Mouse (Mus musculus): Measurements from ENCODE around the gene Fgd3. TPM values are rescaled to one million over a fixed set of nuclear protein-coding genes. Genes with fewer than 3 reads are reported as not detected.
A peak's percentile ranks its signal among the peaks of the same experiment; 100 is the strongest.

Gene Fgd3
- polyA plus RNA-seq, 1 experiment, result 6.3 TPM

- 65% methylated on average over 9 of the region's 9 CpGs for WGBS
- TF ChIP-seq POLR2A (IDR thresholded peaks at IDR 0.05; ENCODE audit: low read depth, low read length) (no peak), CTCF (conservative IDR thresholded peaks at IDR 0.05; ENCODE audit: insufficient read depth, insufficient read length, low read depth, low read length) (no peak)
- Histone ChIP-seq H3K27ac (ENCODE audit: insufficient read depth, low read depth, low read length) (peak overlapping the region; percentile 36; the same call in 1 of the 2 replicates), H3K27me3 (replicated peaks; ENCODE audit: control insufficient read depth, insufficient read depth, low read length) (no peaks in the 10 kb centered on the region), H3K4me1 (ENCODE audit: control insufficient read depth, insufficient read depth, low read length) (peaks cover 8% of the 10 kb centered on the region; the same call in 1 of the 2 replicates), H3K4me3 (ENCODE audit: insufficient read depth, low read depth, low read length) (no peak overlapping the region), H3K36me3 (ENCODE audit: control insufficient read depth, insufficient read depth, low read length) (no peaks in the 10 kb centered on the region)
- DNase-seq, result peak; percentile 41
Observed at GRCm38 (mm10) chr13:49242321-49243065, 77.6 kb downstream of the Fgd3 start.

GRCm38 (mm10) chr13:49238737-49239136 is 81.4 kb downstream of the Fgd3 start:
- H3K4me3 ChIP-seq (ENCODE audit: insufficient read depth, low read depth, low read length), result no peak overlapping the region
- H3K27me3 ChIP-seq (replicated peaks; ENCODE audit: control insufficient read depth, insufficient read depth, low read length), result no peaks in the 10 kb centered on the region
- H3K27ac ChIP-seq (ENCODE audit: insufficient read depth, low read depth, low read length), result no peak overlapping the region
- WGBS, result 95% methylated on average over 8 of the region's 8 CpGs
- TF ChIP-seq CTCF (conservative IDR thresholded peaks at IDR 0.05; ENCODE audit: insufficient read depth, insufficient read length, low read depth, low read length) (no peak), POLR2A (IDR thresholded peaks at IDR 0.05; ENCODE audit: low read depth, low read length) (no peak)
- 0 out of 2 replicates have a peak, but pooled peaks cover 2% of the 10 kb centered on the region for H3K4me1 ChIP-seq (ENCODE audit: control insufficient read depth, insufficient read depth, low read length)
- no peak for DNase-seq
- no peaks in the 10 kb centered on the region for H3K36me3 ChIP-seq (ENCODE audit: control insufficient read depth, insufficient read depth, low read length)

- Histone ChIP-seq H3K36me3 (ENCODE audit: control insufficient read depth, insufficient read depth, low read length) (no peaks in the 10 kb centered on the region), H3K4me3 (ENCODE audit: insufficient read depth, low read depth, low read length) (no peak overlapping the region), H3K4me1 (ENCODE audit: control insufficient read depth, insufficient read depth, low read length) (peaks cover 6% of the 10 kb centered on the region; the same call in 1 of the 2 replicates), H3K27ac (ENCODE audit: insufficient read depth, low read depth, low read length) (no peak overlapping the region), H3K27me3 (replicated peaks; ENCODE audit: control insufficient read depth, insufficient read depth, low read length) (no peaks in the 10 kb centered on the region)
- WGBS, result 87% methylated on average over 8 of the region's 8 CpGs
- no peak for DNase-seq
- TF ChIP-seq CTCF (conservative IDR thresholded peaks at IDR 0.05; ENCODE audit: insufficient read depth, insufficient read length, low read depth, low read length) (no peak), POLR2A (IDR thresholded peaks at IDR 0.05; ENCODE audit: low read depth, low read length) (no peak)
Observed at GRCm38 (mm10) chr13:49237617-49238016, 82.5 kb downstream of the Fgd3 start.

GRCm38 (mm10) chr13:49234711-49235110 is 85.4 kb downstream of the Fgd3 start:
- H3K4me1 ChIP-seq (ENCODE audit: control insufficient read depth, insufficient read depth, low read length), result peaks cover 4% of the 10 kb centered on the region; the same call in 1 of the 2 replicates
- H3K27ac ChIP-seq (ENCODE audit: insufficient read depth, low read depth, low read length), result no peak overlapping the region
- DNase-seq, result no peak
- H3K36me3 ChIP-seq (ENCODE audit: control insufficient read depth, insufficient read depth, low read length), result no peaks in the 10 kb centered on the region
- no peaks in the 10 kb centered on the region for H3K27me3 ChIP-seq (replicated peaks; ENCODE audit: control insufficient read depth, insufficient read depth, low read length)
- no peak overlapping the region for H3K4me3 ChIP-seq (ENCODE audit: insufficient read depth, low read depth, low read length)
- 94% methylated on average over 4 of the region's 4 CpGs for WGBS
- TF ChIP-seq POLR2A (IDR thresholded peaks at IDR 0.05; ENCODE audit: low read depth, low read length) (no peak), CTCF (conservative IDR thresholded peaks at IDR 0.05; ENCODE audit: insufficient read depth, insufficient read length, low read depth, low read length) (no peak; the same call in 1 of the 2 replicates)

GRCm38 (mm10) chr13:49233792-49234572 is 86.1 kb downstream of the Fgd3 start:
- TF ChIP-seq CTCF (conservative IDR thresholded peaks at IDR 0.05; ENCODE audit: insufficient read depth, insufficient read length, low read depth, low read length) (no peak), POLR2A (IDR thresholded peaks at IDR 0.05; ENCODE audit: low read depth, low read length) (no peak)
- Histone ChIP-seq H3K27me3 (replicated peaks; ENCODE audit: control insufficient read depth, insufficient read depth, low read length) (no peaks in the 10 kb centered on the region), H3K36me3 (ENCODE audit: control insufficient read depth, insufficient read depth, low read length) (no peaks in the 10 kb centered on the region), H3K27ac (ENCODE audit: insufficient read depth, low read depth, low read length) (peak overlapping the region; percentile 28; the same call in 1 of the 2 replicates), H3K4me3 (ENCODE audit: insufficient read depth, low read depth, low read length) (no peak overlapping the region), H3K4me1 (ENCODE audit: control insufficient read depth, insufficient read depth, low read length) (peaks cover 4% of the 10 kb centered on the region; the same call in 1 of the 2 replicates)
- WGBS, result 66% methylated on average over 8 of the region's 8 CpGs
- DNase-seq, result peak; percentile 86

- Histone ChIP-seq H3K27me3 (replicated peaks; ENCODE audit: control insufficient read depth, insufficient read depth, low read length) (no peaks in the 10 kb centered on the region), H3K4me3 (ENCODE audit: insufficient read depth, low read depth, low read length) (no peak overlapping the region), H3K4me1 (ENCODE audit: control insufficient read depth, insufficient read depth, low read length) (peaks cover 4% of the 10 kb centered on the region; the same call in 1 of the 2 replicates), H3K27ac (ENCODE audit: insufficient read depth, low read depth, low read length) (no peak overlapping the region), H3K36me3 (ENCODE audit: control insufficient read depth, insufficient read depth, low read length) (no peaks in the 10 kb centered on the region)
- 57% methylated on average over 4 of the region's 4 CpGs for WGBS
- TF ChIP-seq CTCF (conservative IDR thresholded peaks at IDR 0.05; ENCODE audit: insufficient read depth, insufficient read length, low read depth, low read length), result no peak
- TF ChIP-seq POLR2A (IDR thresholded peaks at IDR 0.05; ENCODE audit: low read depth, low read length), result no peak
- no peak for DNase-seq
Observed at GRCm38 (mm10) chr13:49225633-49226032, 94.5 kb downstream of the Fgd3 start.

- Histone ChIP-seq H3K4me1 (ENCODE audit: control insufficient read depth, insufficient read depth, low read length) (peaks cover 4% of the 10 kb centered on the region; the same call in 1 of the 2 replicates), H3K4me3 (ENCODE audit: insufficient read depth, low read depth, low read length) (no peak overlapping the region), H3K27me3 (replicated peaks; ENCODE audit: control insufficient read depth, insufficient read depth, low read length) (no peaks in the 10 kb centered on the region), H3K36me3 (ENCODE audit: control insufficient read depth, insufficient read depth, low read length) (no peaks in the 10 kb centered on the region), H3K27ac (ENCODE audit: insufficient read depth, low read depth, low read length) (no peak overlapping the region)
- DNase-seq, result no peak
- TF ChIP-seq CTCF (conservative IDR thresholded peaks at IDR 0.05; ENCODE audit: insufficient read depth, insufficient read length, low read depth, low read length) (no peak), POLR2A (IDR thresholded peaks at IDR 0.05; ENCODE audit: low read depth, low read length) (no peak)
- 61% methylated on average over 3 of the region's 3 CpGs for WGBS
Observed at GRCm38 (mm10) chr13:49225159-49225558, 95.0 kb downstream of the Fgd3 start.
